Mouse (Mus musculus) neutrophil, adult 5-6 weeks (primary cell): ENCODE data around the gene Rhod. TPM values are rescaled to one million over a fixed set of nuclear protein-coding genes. Genes with fewer than 3 reads are reported as not detected.

Source experiments
- ATAC-seq: fragments of 151-379, 151-347 bp; 2 replicates; pipeline ENCODE4 v1.8.0; 2017; ENCODE audit warnings: mild to moderate bottlenecking, moderate TSS enrichment; ENCODE audit not compliant: insufficient number of reproducible peaks, poor library complexity, low FRiP score, severe bottlenecking; ENCODE audit errors: extremely low read depth
- total RNA-seq: library from RNA; stranded (forward); fragments of 200-1000 nt; gene quantifications from 2 replicates; pipeline ENCODE4 v1.2.3, GENCODE M21; 2017

Rhod gene
- total RNA-seq, 1 experiment from 2014 or later = not detected

GRCm38 (mm10) chr19:4452525-4452924 is 13.3 kb upstream of the Rhod start:
- no peak for ATAC-seq

DNA sequence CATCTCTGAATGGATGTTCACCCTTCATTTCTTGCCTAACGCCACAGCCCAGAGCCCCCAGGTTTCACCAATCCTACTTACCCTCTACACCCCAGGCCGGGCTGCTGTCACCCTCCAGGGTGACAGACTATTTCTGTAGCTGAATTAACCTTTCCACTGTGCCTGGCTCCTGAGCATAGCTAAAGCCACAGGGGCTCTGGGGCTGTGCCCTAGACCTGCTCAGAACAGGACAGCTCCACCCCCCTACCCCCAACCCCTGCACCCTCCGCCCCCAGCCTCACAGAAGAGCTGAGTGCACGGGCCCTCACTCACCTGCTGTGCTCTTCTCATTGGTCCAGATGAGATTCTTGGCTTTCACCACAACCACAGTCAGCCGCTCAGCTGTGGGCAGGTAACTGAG is 12.7 kb upstream of the Rhod start:
- ATAC-seq = no peak

GRCm38 (mm10) chr19:4451098-4451497 is 11.9 kb upstream of the Rhod start:
- ATAC-seq = no peak

DNA sequence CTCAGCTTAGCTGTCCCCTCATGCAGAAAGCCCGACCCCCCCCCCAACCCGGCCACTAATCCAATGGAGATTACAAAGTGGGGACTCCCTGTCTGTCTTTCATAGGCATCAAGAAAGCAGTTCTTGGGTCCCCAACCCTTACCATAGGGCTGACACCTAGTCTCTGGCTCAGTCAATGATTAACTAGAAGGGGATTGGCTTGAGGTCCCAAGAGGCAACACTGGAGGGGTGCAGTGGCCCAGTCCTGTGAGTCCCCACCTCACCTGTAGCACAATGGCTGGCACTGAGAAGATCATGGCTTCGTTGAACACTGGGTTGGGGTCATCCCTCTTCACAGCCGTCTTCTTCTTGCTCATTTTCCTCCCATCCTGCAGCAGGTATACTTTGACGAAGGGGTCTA is 11.4 kb upstream of the Rhod start:
- ATAC-seq = no peak

DNA sequence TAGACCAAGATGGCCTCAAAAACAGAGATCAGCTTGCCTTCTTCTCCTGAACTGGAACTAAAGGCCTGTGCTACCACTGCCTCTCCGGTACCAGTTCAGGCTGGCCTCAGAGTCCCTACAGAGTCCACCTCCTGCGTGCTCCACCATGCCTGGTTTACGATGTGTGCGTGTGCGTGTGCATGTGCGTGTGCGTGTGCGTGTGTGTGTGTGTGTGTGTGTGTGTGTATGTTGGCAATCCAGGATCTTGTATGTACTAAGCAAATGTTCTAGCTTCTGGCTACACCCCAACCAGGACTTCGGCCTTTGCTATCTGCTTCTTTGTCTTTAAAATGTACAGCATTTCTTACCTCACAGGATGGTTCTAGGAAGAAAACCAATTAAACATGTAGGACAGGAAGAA is 10.0 kb upstream of the Rhod start:
- ATAC-seq = no peak

- no peak for ATAC-seq
Measured at GRCm38 (mm10) chr19:4447445-4447844, 8.2 kb upstream of the Rhod start.

- ATAC-seq = no peak
Measured at GRCm38 (mm10) chr19:4446661-4447420, 7.6 kb upstream of the Rhod start.

- peak; percentile 24; the same call in 1 of the 2 replicates for ATAC-seq
Measured at GRCm38 (mm10) chr19:4442408-4442807, 3.2 kb upstream of the Rhod start.

GRCm38 (mm10) chr19:4441621-4442161 is 2.5 kb upstream of the Rhod start:
- no peak for ATAC-seq

DNA sequence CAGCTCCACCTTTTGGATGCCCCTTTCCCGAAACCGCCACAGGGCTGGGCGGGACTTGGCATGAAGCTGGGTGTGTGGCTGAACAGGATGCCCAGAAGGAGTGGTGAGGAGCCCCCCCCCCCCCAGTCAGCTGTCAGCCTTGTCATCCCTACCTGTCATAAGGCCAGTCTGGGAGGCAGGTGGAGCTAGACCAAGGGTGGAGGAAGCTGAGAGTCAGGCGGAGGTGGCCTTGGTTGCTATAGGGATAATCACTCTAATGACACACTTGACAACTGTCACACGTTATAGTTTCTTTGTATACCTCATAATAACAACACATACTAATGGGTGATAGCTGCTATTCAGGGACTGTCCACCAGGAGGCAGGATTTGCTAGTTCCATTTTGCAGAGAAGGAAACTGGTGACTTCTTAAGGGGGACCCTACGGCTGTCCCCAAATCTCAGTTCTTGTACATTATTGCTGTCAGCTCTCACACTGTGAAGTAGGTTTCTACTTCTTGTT is 1.9 kb upstream of the Rhod start:
- peak; percentile 25; the same call in 1 of the 2 replicates for ATAC-seq

GRCm38 (mm10) chr19:4440222-4440621 is 990 bp upstream of the Rhod start:
- ATAC-seq = no peak

- ATAC-seq = no peak
Measured at GRCm38 (mm10) chr19:4438791-4439160, 456 bp downstream of the Rhod start.

DNA sequence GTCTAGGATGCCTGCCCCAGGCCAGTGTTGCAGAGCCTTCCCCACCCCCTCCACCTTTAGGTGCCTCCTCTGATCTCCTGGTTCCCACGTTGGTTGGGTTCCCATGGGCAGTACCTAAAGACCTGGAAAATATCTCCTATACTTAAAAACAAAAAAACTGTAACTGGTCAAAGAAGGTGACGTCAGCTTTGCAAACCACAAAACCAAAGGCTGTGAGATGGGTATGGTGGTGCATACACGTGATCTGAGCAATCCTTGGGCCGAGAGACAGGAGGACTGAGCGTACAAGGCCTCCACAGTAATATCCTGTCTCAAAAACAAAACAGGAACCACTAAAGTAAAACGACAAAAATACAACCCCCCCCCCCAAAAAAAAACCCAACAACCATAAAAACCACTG is 1.3 kb downstream of the Rhod start:
- no peak for ATAC-seq

DNA sequence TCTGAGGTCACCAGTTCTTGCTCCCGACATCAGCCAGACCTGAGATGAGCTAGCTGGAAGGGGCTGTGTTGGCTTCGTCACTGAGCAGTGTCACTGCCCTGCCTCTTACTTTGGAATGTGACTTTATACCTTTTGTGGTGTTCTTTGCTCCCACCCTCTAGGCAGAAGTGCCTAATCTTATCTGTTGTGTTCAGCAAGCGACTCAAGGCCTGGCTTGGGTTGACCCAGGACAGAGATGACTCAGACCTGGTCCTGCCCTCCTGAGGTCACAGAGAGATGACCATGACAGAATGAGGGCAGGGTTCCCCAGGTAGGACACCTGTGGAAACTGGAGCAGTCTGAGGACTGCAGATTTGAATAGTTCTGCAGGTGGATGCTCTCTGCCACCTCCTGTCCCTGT is 3.0 kb downstream of the Rhod start:
- ATAC-seq = no peak

GRCm38 (mm10) chr19:4434999-4435398 is 4.2 kb downstream of the Rhod start:
- no peak for ATAC-seq

- no peak for ATAC-seq
Measured at GRCm38 (mm10) chr19:4433756-4434155, 5.5 kb downstream of the Rhod start.

- no peak for ATAC-seq
Measured at GRCm38 (mm10) chr19:4430091-4430620, 9.1 kb downstream of the Rhod start.

- peak; percentile 39; the same call in 1 of the 2 replicates for ATAC-seq
Measured at GRCm38 (mm10) chr19:4425610-4426366, 13.4 kb downstream of the Rhod start.

DNA sequence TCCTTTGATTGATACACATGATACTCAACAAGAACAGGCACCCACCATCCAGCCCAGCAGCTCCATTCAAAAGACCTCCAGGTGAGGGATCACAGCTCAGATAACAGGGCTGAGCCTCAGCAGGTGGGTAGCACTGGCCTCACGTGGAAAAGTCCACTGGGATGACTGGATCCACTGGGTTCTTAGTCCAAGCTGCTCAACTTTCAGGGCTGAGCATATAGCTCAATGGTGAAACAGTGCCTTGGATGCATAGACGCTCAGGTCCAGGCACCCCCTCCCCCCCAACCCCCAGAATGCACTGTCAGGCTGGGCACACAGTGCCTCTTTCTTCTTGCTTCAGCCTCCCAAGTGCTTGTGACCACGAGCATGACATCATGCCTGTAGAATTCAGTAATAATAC is 16.2 kb downstream of the Rhod start:
- ATAC-seq = no peak

DNA sequence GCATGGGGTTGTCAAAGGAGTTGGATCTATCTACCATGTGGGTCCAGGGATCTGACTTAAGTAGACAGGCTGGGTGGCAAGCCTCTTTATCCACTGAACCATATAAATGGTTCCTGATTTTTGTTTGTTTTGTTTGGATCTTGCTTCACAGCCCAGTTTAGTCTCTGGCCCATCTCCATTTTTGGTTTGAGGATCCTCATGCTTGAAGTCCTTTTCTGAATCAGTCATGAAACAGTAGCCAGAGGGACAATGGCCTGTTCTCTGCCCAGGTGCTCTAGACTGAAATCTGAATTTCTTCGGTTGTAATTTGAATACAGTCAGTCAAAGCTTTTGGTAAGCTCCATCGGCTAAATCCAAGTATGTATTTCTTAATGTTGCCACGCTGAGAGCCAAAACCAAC is 16.7 kb downstream of the Rhod start:
- no peak for ATAC-seq
